Mouse (Mus musculus) testis, adult 2 months (tissue): Measurements from ENCODE around the gene Ace.

Experiments used
- CTCF ChIP-seq: fragments of 200-500 bp; IDR thresholded peaks from 2 replicates; pipeline ENCODE4 v1.5.1; 2012; ENCODE audit warnings: low read depth, mild to moderate bottlenecking, inconsistent platforms, low read length, moderate library complexity; ENCODE audit not compliant: control insufficient read depth, insufficient read depth, insufficient replicate concordance
- POLR2A ChIP-seq: fragments of 200-500 bp; IDR thresholded peaks from 2 replicates; pipeline ENCODE4 v1.6.1; 2012; ENCODE audit warnings: low read depth, mild to moderate bottlenecking, inconsistent platforms, low read length, moderate library complexity; ENCODE audit not compliant: control insufficient read depth

DNA sequence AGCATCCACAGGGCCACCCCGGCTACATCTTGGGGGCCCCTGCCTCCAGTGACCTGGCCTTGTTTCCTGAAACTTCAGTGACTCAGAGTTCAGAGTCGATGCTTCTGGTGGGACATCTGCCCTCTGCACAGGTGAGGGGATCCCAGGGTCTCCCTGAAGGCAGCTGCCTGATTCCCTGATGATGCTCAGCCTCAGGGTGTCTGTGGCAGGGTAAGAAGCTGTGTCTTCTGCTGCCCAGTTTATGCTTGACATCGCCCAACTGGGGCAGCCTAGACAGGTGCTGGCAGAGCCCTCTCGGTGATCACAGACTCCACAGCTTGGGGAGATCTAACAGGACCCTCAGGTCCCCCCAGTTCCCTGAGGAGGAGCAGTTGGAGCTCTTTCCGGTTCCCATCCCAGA, 59.9 kb downstream of the Ace start:
- TF ChIP-seq CTCF (no peak), POLR2A (no peak)
